Mouse (Mus musculus) brain, embryonic 14.5 days (tissue): ENCODE data around the gene Fam227b.

Experiments
- CTCF ChIP-seq: fragments of 200-500 bp; IDR thresholded peaks from 2 replicates; pipeline ENCODE4 v1.5.1; 2012; ENCODE audit warnings: inconsistent platforms, mild to moderate bottlenecking, moderate library complexity, borderline replicate concordance; ENCODE audit not compliant: insufficient read depth, insufficient read length; ENCODE audit errors: extremely low read depth
- POLR2A ChIP-seq: fragments of 200-500 bp; IDR thresholded peaks from 2 replicates; pipeline ENCODE4 v1.6.1; 2012; ENCODE audit warnings: mild to moderate bottlenecking, inconsistent platforms, borderline replicate concordance; ENCODE audit not compliant: poor library complexity, insufficient read depth, insufficient read length, severe bottlenecking; ENCODE audit errors: extremely low read depth

DNA sequence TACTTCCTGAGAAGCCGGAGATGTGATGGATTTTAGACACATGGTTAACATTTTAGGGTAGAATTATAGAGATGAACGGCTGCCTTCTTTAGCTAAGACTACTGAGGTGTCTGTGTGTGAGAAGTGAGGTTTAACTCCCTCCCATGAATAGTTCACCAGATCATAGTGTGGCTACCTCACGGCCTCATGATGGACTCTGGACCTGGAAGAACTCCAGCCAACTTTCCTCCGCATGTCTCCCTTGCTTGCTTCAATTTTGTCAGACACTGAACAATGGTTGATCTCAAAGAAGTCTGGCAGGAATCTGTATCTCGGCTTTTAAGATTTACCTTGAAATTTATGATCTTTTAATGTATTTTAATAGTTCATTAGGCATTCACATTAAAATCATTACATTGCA, 106.2 kb downstream of the Fam227b start:
- TF ChIP-seq CTCF (no peak), POLR2A (no peak)
